Mouse (Mus musculus) liver, adult 2 months (tissue): ENCODE measurements around the gene C3. TPM values are rescaled to one million over a fixed set of nuclear protein-coding genes. Genes with fewer than 3 reads are reported as not detected.

ENCODE experiments used
- DNase-seq: peaks from one replicate; pipeline ENCODE4 v3.0.0-alpha.2; 2011; ENCODE audit warnings: low read depth, low spot score; ENCODE audit errors: extremely low read depth
- H3K27ac ChIP-seq: fragments of 200-500 bp; replicated peaks from 2 replicates; pipeline ENCODE4 v1.5.1; 2012; ENCODE audit warnings: low read depth, mild to moderate bottlenecking, control low read depth, inconsistent platforms, low read length; ENCODE audit not compliant: insufficient read depth
- H3K27me3 ChIP-seq: fragments of 200-500 bp; 2 replicates; pipeline ENCODE4 v1.6.1; 2012; ENCODE audit warnings: mild to moderate bottlenecking, moderate library complexity, low read length, inconsistent platforms; ENCODE audit not compliant: control insufficient read depth, insufficient read depth
- H3K36me3 ChIP-seq: fragments of 200-500 bp; 2 replicates; pipeline ENCODE4 v1.6.1; 2012; ENCODE audit warnings: low read length, inconsistent platforms; ENCODE audit not compliant: control insufficient read depth, insufficient read depth
- H3K4me1 ChIP-seq: fragments of 200-500 bp; 2 replicates; pipeline ENCODE4 v1.6.1; 2011; ENCODE audit warnings: low read length; ENCODE audit not compliant: control insufficient read depth, insufficient read depth
- H3K4me3 ChIP-seq: fragments of 200-500 bp; 2 replicates; pipeline ENCODE4 v1.5.1; 2011; ENCODE audit warnings: low read depth, mild to moderate bottlenecking, control low read depth, low read length, moderate library complexity; ENCODE audit not compliant: insufficient read depth
- H3K79me2 ChIP-seq: fragments of 200-500 bp; 2 replicates; pipeline ENCODE4 v1.6.1; 2012; ENCODE audit warnings: inconsistent platforms, mild to moderate bottlenecking, low read length, moderate library complexity; ENCODE audit not compliant: control insufficient read depth, insufficient read depth
- H3K9ac ChIP-seq: fragments of 200-500 bp; 2 replicates; pipeline ENCODE4 v1.6.1; 2012; ENCODE audit warnings: low read depth, mild to moderate bottlenecking, control low read depth, inconsistent platforms, low read length
- CTCF ChIP-seq: fragments of 200-500 bp; IDR thresholded peaks from 2 replicates; pipeline ENCODE4 v1.5.1; 2011; ENCODE audit warnings: low read depth, low read length, control low read depth
- POLR2A ChIP-seq: fragments of 200-500 bp; IDR thresholded peaks from 2 replicates; pipeline ENCODE4 v1.6.1; 2011; ENCODE audit warnings: low read length, control low read depth; ENCODE audit not compliant: insufficient read depth; ENCODE audit errors: extremely low read depth
- WGBS: fragments of 180-500 bp; shearing (Covaris S2); methylation state at CpG from one replicate; pipeline ENCODE4 v1.1.7; 2018; 5-methylcytosine and 5-hydroxymethylcytosine counted together
- polyA plus RNA-seq: library from polyadenylated mRNA; depleted of rRNA; stranded (reverse); fragments of >200 nt; gene quantifications from 2 replicates; pipeline ENCODE4 v1.2.3, GENCODE M21; 2012; rRNA removed
- total RNA-seq: library from RNA; depleted of rRNA; stranded (reverse); fragments of >200 nt; gene quantifications from 2 replicates; pipeline ENCODE4 v1.2.3, GENCODE M21; 2014; rRNA removed

The C3 gene
- total RNA-seq = 5,384 and 7,708 TPM in 2 replicates
- polyA plus RNA-seq = 3,773 and 3,833 TPM in 2 replicates

- no peak for TF ChIP-seq CTCF
- peak; percentile 89 for TF ChIP-seq POLR2A
- peaks cover 8% of the 10 kb centered on the region; the same call in 1 of the 2 replicates for H3K79me2 ChIP-seq
- peaks cover 62% of the 10 kb centered on the region for H3K4me1 ChIP-seq
- 21% methylated on average over 3 of the region's 3 CpGs for WGBS
- peak; percentile 100 for DNase-seq
- no peaks in the 10 kb centered on the region for H3K27me3 ChIP-seq
- peaks cover 26% of the 10 kb centered on the region for H3K36me3 ChIP-seq
- H3K27ac ChIP-seq = peak within 1 kb of the TSS; percentile 85
- H3K4me3 ChIP-seq = peak within 1 kb of the TSS; percentile 62
- peak within 1 kb of the TSS; percentile 80 for H3K9ac ChIP-seq
Observed at GRCm38 (mm10) chr17:57228014-57228413, at the start of gene C3. TSS of gene C3 (minus strand) at chr17:57228136.

GRCm38 (mm10) chr17:57276634-57277121, 48.7 kb upstream of the C3 start:
- TF ChIP-seq CTCF = peak; percentile 85
- no peak for TF ChIP-seq POLR2A
- no peaks in the 10 kb centered on the region for H3K27me3 ChIP-seq
- H3K4me1 ChIP-seq = 0 out of 2 replicates have a peak, but pooled peaks cover 4% of the 10 kb centered on the region
- WGBS = under 1% methylated on average over 20 of the region's 20 CpGs
- peak overlapping the region; percentile 83 for H3K9ac ChIP-seq
- H3K79me2 ChIP-seq = no peaks in the 10 kb centered on the region
- H3K27ac ChIP-seq = peak overlapping the region; percentile 49
- peak; percentile 70 for DNase-seq
- no peaks in the 10 kb centered on the region for H3K36me3 ChIP-seq
- peak overlapping the region; percentile 89 for H3K4me3 ChIP-seq

- Histone ChIP-seq H3K4me3 (peak overlapping the region; percentile 70), H3K36me3 (no peaks in the 10 kb centered on the region), H3K27ac (peak overlapping the region; percentile 49), H3K79me2 (no peaks in the 10 kb centered on the region), H3K9ac (peak overlapping the region; percentile 36), H3K27me3 (no peaks in the 10 kb centered on the region), H3K4me1 (0 out of 2 replicates have a peak, but pooled peaks cover 4% of the 10 kb centered on the region)
- WGBS = 2% methylated on average over 13 of the region's 13 CpGs
- TF ChIP-seq POLR2A = no peak
- no peak for TF ChIP-seq CTCF
- DNase-seq = no peak
Observed at GRCm38 (mm10) chr17:57275997-57276351, 48.0 kb upstream of the C3 start.

- 0 out of 2 replicates have a peak, but pooled peaks cover 4% of the 10 kb centered on the region for H3K4me1 ChIP-seq
- peak overlapping the region; percentile 55 for H3K27ac ChIP-seq
Observed at GRCm38 (mm10) chr17:57275111-57275996, 47.4 kb upstream of the C3 start.

DNA sequence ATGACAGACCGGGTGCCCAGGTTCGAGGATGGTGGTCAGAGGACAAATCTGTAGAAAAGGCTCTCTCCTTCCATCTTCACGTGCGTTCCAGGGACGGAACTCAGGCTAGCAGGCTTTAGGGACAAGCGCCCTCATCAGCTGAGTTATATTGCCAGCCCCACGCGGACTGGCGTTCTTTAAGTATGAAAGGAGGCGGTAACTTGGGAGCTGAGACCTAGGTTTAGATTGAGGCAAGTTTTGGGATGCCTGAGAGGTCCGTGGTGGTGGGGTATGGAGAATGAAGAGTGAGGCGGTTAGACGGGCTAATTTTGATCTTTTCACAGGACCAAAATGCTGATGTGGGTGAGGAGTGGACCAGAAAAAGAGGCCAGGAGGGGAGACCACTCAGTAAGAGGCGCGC, 46.8 kb upstream of the C3 start:
- Histone ChIP-seq H3K27ac (no peak overlapping the region), H3K27me3 (no peaks in the 10 kb centered on the region), H3K9ac (peak overlapping the region; percentile 58), H3K4me1 (0 out of 2 replicates have a peak, but pooled peaks cover 4% of the 10 kb centered on the region), H3K79me2 (no peaks in the 10 kb centered on the region), H3K36me3 (no peaks in the 10 kb centered on the region), H3K4me3 (peak overlapping the region; percentile 70)
- 11% methylated on average over 15 of the region's 15 CpGs for WGBS
- TF ChIP-seq CTCF = no peak
- no peak for TF ChIP-seq POLR2A
- no peak for DNase-seq

More at GRCm38 (mm10) chr17:57275111-57275996, 47.4 kb upstream of the C3 start:
- Histone ChIP-seq H3K9ac (peak overlapping the region; percentile 58), H3K36me3 (no peaks in the 10 kb centered on the region), H3K27me3 (no peaks in the 10 kb centered on the region), H3K79me2 (no peaks in the 10 kb centered on the region), H3K4me3 (peak overlapping the region; percentile 70)
- TF ChIP-seq POLR2A (no peak), CTCF (no peak)
- peak; percentile 80 for DNase-seq
- under 1% methylated on average over 53 of the region's 53 CpGs for WGBS

GRCm38 (mm10) chr17:57273846-57274245, 45.9 kb upstream of the C3 start:
- TF ChIP-seq CTCF = no peak
- no peak for TF ChIP-seq POLR2A
- Histone ChIP-seq H3K27me3 (no peaks in the 10 kb centered on the region), H3K79me2 (no peaks in the 10 kb centered on the region), H3K27ac (no peak overlapping the region), H3K36me3 (no peaks in the 10 kb centered on the region), H3K9ac (no peak overlapping the region), H3K4me3 (no peak overlapping the region), H3K4me1 (0 out of 2 replicates have a peak, but pooled peaks cover 4% of the 10 kb centered on the region)
- no peak for DNase-seq
- WGBS = 39% methylated on average over 7 of the region's 7 CpGs
